Mouse (Mus musculus) gastrocnemius, postnatal 4 days (tissue): ENCODE data around the gene Tcf7l1. TPM values are rescaled to one million over a fixed set of nuclear protein-coding genes. Genes with fewer than 3 reads are reported as not detected.

ENCODE experiments used
- DNase-seq, 2 experiments: peaks; one replicate each; pipeline ENCODE4 v3.0.0; 2021 to 2022; ENCODE audit warnings: low spot score in 2 of 2, mixed read lengths in 2 of 2
- total RNA-seq, 2 experiments: library from RNA; stranded (reverse); gene quantifications; 2 replicates each; pipeline ENCODE4 v1.2.3; 2021

The Tcf7l1 gene
- total RNA-seq, 2 experiments from 2014 or later, result 32.9 to 34.8 TPM

GRCm38 (mm10) chr6:72673751-72674150, 115.3 kb downstream of the Tcf7l1 start:
- DNase-seq, result no peak

- no peak for DNase-seq
Observed at GRCm38 (mm10) chr6:72671129-72671528, 117.9 kb downstream of the Tcf7l1 start.

- DNase-seq, result peak; percentile 70 to 84
Observed at GRCm38 (mm10) chr6:72667021-72667420, 122.0 kb downstream of the Tcf7l1 start.

- DNase-seq, result no peak
Observed at GRCm38 (mm10) chr6:72664290-72664689, 124.8 kb downstream of the Tcf7l1 start.

GRCm38 (mm10) chr6:72663000-72663399, 126.1 kb downstream of the Tcf7l1 start:
- no peak for DNase-seq

- DNase-seq, result no peak
Observed at GRCm38 (mm10) chr6:72660391-72660720, 128.7 kb downstream of the Tcf7l1 start.

DNA sequence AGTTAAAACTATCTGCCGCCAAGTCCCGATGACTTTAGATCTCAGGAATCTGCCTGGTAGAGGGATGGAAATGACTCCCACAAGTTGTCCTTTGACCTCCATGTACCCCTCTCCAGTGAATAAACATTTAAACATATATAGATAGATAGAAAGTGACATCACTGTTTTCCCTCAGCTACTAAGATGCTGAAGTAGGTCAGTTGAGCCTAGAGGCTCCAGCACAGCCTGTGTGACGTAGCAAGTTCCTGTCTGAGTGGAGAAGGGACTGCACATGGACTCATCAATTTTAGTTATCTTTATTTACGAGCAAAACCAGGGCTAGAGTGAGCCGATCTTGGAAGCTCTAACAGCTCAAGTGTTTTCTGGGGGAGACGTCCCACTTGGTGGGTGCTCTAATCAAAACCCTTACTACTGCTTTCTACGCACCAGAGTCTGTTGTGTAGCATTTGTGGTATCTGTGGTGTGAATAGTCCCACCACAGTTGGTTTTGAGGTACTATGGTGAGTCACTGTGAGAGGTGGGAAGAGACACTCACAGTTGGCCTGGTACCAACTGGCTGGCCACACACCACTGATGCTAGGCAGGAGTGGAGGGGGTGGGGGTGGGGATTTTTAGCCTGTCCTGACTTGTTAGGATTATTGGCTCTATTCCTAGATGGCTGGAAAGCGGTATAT, 129.2 kb downstream of the Tcf7l1 start:
- no peak for DNase-seq

GRCm38 (mm10) chr6:72658006-72658405, 131.0 kb downstream of the Tcf7l1 start:
- no peak for DNase-seq

- DNase-seq, result no peak
Observed at GRCm38 (mm10) chr6:72656053-72656442, 133.0 kb downstream of the Tcf7l1 start.

DNA sequence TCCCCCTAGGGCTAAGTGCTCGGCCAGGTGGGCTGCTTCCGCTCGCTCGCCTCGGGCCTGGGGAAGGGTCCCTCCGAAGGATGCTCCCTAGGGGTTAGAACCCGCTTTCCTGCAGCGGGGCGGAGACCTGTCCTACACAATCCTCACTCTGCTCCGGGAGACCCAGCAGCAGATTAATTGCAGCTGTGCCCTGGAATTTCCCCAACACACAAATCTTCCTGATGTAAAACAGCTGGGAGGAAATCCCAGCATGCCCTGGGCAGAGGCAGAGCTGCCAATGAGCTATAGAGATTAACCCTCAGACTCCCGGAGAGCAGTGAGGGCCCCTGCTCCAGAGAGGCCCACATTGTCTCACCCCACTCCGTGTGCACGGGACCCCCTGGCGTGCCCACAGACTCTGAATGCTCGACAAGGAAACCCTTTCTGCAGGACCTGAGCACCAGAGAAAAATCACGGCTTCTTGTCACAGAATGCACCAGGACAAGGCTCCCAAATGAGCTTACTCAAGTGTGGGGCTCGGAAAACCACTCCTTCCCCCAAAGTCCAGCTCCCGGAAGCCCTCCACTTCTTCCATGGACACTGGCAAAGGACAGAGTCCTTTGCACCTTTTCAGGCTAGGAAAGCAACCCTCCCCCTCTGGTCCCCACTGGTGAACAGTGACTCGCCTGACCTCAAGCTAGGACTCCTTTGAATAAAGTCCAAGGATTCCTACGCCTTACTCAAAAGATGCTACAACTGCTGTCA, 133.6 kb downstream of the Tcf7l1 start:
- DNase-seq, result peak; percentile 48 to 77

DNA sequence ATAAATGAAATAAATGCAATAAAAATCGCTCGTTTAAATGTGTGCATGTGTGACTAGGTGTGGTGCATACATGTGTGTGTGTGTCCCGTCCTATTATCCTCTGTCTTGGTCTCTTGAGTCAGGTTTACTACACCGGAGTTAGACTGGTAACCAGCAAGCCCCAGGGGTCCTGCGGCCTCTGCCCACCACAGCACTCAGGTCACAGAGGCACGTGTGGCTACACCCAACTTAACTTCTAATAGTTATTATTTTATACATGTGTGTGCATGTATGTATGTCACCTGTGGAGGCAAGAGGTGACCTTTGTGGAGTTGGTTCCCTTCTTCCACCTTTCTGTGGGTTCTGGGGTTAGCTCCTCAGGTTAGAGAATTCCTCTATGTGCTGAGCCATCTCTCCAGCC, 134.7 kb downstream of the Tcf7l1 start:
- no peak for DNase-seq

- DNase-seq, result no peak
Observed at GRCm38 (mm10) chr6:72653419-72653818, 135.6 kb downstream of the Tcf7l1 start.

DNA sequence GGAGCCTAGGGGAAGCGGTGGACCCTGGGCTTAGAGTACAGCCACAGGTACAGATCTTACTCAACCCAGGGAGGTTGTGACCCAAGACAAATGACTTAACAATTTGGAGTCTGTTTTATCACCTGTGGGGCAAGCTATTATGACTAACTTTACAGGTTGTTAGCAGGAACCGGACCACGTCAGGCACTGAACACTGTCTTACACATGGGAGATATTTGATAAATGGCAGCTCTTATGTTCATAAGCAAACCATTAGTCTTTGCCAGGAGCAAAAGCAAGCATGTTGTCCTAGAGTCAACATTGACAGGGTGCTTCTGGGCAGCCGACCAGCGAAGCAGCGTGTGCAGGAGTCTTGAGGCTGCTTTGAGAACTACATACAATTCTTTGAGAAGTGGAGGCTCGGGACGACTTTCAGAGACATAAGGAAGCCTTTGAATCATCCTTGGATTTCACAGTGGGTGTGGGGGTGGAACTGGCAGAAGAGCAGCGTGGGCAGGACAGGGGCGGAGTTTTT, 138.7 kb downstream of the Tcf7l1 start:
- DNase-seq, result no peak

DNA sequence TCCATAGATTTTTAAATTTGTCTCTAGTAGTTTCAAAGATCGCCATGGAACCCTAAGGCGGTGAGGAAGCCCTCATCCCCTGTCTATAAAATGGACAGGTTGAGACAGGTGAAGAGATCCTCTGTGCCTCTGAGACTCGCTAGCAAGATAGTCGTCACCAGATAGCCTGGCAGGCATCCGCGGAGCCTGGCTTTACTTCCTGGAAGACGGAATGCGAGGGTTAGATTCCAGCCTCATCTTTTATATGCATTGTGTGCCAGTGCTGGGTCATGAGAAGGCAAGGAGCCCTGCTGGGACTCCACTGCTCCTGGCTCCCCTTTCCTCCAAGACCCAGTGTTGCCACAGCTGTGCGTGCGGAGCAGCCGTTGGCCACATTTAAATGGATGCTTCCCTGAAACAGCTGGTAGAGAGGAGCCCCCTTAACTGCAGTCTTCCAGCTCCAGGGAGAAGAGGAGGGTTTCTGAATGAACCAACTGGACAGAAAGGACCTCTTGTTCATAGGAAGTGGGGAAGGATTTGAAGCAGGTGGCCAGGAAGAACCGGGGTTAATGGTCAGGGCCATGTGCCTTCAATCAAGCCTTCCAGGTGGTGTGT, 141.0 kb downstream of the Tcf7l1 start:
- no peak for DNase-seq

GRCm38 (mm10) chr6:72647383-72647820, 141.7 kb downstream of the Tcf7l1 start:
- peak; percentile 40 to 72 for DNase-seq

GRCm38 (mm10) chr6:72645364-72645763, 143.7 kb downstream of the Tcf7l1 start:
- DNase-seq, result no peak

- DNase-seq, result no peak
Observed at GRCm38 (mm10) chr6:72644576-72644975, 144.5 kb downstream of the Tcf7l1 start.

GRCm38 (mm10) chr6:72641218-72641954, 147.7 kb downstream of the Tcf7l1 start:
- peak in 1 of 2 experiments; percentile 8 for DNase-seq

DNA sequence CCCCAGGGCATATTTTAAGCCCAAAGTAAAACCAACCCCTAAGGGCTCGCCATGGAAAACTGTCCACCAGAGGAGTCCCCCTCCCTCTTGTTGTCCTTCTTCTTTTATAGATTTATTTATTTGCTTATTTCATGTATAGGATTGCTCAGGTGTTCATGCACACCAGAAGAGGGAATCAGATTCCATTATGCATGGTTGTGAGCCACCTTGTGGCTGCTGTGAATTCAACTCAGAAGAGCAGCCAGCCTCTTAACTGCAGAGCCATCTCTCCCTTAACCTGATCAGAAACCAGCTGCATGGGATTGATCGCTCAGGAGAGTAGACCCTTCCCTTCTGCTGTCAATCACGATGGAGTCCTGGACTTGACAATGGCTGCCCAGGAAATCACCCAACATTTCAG, 152.1 kb downstream of the Tcf7l1 start:
- no peak for DNase-seq

DNA sequence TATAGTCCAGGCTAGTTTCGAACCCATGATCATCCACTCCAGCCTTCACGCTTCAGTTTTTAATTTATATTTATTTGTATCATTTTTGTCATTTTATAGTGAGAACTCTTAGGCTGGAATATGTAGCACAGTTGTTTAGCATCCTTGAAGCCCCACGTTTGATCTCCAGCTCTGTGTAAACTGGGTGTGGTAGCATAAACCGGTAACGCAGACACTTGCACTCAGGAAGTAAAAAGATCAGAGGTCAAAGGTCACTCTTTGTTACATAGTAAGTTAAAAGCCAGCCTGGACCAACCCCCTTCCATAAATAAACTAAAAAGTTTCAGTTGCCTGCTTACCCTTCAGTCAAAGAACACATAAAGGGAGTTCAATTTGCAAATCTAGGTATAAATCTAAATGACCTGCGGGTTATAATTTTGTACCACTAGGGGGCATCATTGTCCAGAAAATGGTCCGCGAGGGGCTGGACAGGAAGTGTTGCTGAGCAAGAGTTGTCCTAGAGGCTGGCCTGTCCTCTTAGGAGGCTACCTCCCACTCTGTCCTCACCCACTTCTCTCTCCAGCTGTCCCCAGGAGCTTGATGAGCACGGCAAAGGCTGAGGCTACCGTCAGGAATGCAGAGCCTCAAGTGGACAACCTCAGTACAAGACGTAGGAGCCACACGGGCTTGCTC, 153.2 kb downstream of the Tcf7l1 start:
- DNase-seq, result peak in 1 of 2 experiments; percentile 59

- DNase-seq, result no peak
Observed at GRCm38 (mm10) chr6:72634311-72634710, 154.7 kb downstream of the Tcf7l1 start.
